In genomic region chr4:134569205-134569604, GRCm38 (mm10) we compare ENCODE assay signal across 13 mouse cellular contexts. TPM values are rescaled to one million over a fixed set of nuclear protein-coding genes. Genes with fewer than 3 reads are reported as not detected.
A peak's percentile ranks its signal among the peaks of the same experiment; 100 is the strongest.
DNase-seq lines count a peak whose midpoint lies in the region; ATAC-seq and TF ChIP-seq lines count a peak whose summit lies in the region.
"Had no signal": no experiment of that assay in that cellular context is flagged by ENCODE, and none has a peak within 500 bp of the region (broad histone marks: within the 10 kb centered on the region; RNA-seq: fewer than 3 reads in every experiment).

No protein-coding gene starts in this region.

- peak; percentile 59 for DNase-seq in adrenal gland, postnatal 14 days
- DNase-seq in adrenal gland, postnatal 36 days = no peak
- peak; percentile 53 for DNase-seq in kidney, postnatal 10 days
- DNase-seq in kidney, adult 18-20 months = no peak
- DNase-seq in testis, postnatal 14 days (ENCODE audit: low spot score) = no peak
- DNase-seq: liver, embryonic 13.5 days; right cerebral cortex, adult 18-20 months had no signal

- H3K27ac ChIP-seq in testis, adult 2 months (ENCODE audit: control insufficient read depth, insufficient read depth, low read depth, low read length) = no peak overlapping the region
- H3K27ac ChIP-seq: liver, embryonic 13.5 days; neural tube, embryonic 12.5 days had no signal

- no peaks in the 10 kb centered on the region for H3K36me3 ChIP-seq in testis, adult 2 months (ENCODE audit: control insufficient read depth, insufficient read depth, low read length)

- TF ChIP-seq CTCF in testis, adult 2 months (IDR thresholded peaks at IDR 0.05; ENCODE audit: control insufficient read depth, insufficient read depth, insufficient replicate concordance, low read depth, low read length) = peak; percentile 76; the same call in 1 of the 2 replicates

- no peak for TF ChIP-seq POLR2A in testis, adult 2 months (IDR thresholded peaks at IDR 0.05; ENCODE audit: control insufficient read depth, low read depth, low read length)

- H3K4me1 ChIP-seq in testis, adult 2 months (ENCODE audit: control insufficient read depth, insufficient read depth, low read length) = no peaks in the 10 kb centered on the region

- no peaks in the 10 kb centered on the region for H3K27me3 ChIP-seq in testis, adult 2 months (ENCODE audit: control insufficient read depth, insufficient read depth, low read length)
- H3K27me3 ChIP-seq: liver, embryonic 13.5 days had no signal

- H3K4me3 ChIP-seq in testis, adult 2 months (ENCODE audit: control insufficient read depth, low read depth, low read length) = no peak overlapping the region
- H3K4me3 ChIP-seq: liver, embryonic 13.5 days; midbrain, embryonic 10.5 days; neural tube, embryonic 12.5 days had no signal

- ATAC-seq in megakaryocyte progenitor cell, adult 5-6 weeks (replicated peaks; ENCODE audit: poor library complexity) = peak; percentile 39; the same call in 1 of the 2 replicates
- ATAC-seq in erythroid progenitor cell, adult 5-6 weeks (replicated peaks; ENCODE audit: low FRiP score, poor library complexity, severe bottlenecking) = no peak
- ATAC-seq: hindbrain, embryonic 16.5 days had no signal

RNA-seq across cellular contexts. Expression of gene Selenon, which starts 17.2 kb away (rescaled TPM):
- 30.2 and 32.3 TPM in 2 replicates for total RNA-seq in adrenal gland, postnatal 14 days (2021)
- total RNA-seq in adrenal gland, postnatal 36 days (2021) = 10 to 100 TPM; 28.8 to 36.9 TPM
- 1.4 and 1.6 TPM in 2 replicates for polyA plus RNA-seq in testis, adult 2 months (2012; rRNA removed)
- 31.0 and 32.8 TPM in 2 replicates for total RNA-seq in megakaryocyte progenitor cell, adult 5-6 weeks (2015)
- total RNA-seq in megakaryocyte progenitor cell, adult 5-6 weeks (2017) = 6.0 and 7.0 TPM in 2 replicates
- 7.6 and 9.6 TPM in 2 replicates for total RNA-seq in erythroid progenitor cell, adult 5-6 weeks (2015; ENCODE audit: low replicate concordance)
- 0.77 and 2.2 TPM in 2 replicates for total RNA-seq in erythroid progenitor cell, adult 5-6 weeks (2017; ENCODE audit: low replicate concordance)

RNA-seq across cellular contexts. Expression of gene Mtfr1l, which starts 34.0 kb away (rescaled TPM):
- total RNA-seq in adrenal gland, postnatal 14 days (2021) = 103 and 113 TPM in 2 replicates
- total RNA-seq in adrenal gland, postnatal 36 days (2021) = 100 to 1,000 TPM; 128 to 136 TPM
- polyA plus RNA-seq in testis, adult 2 months (2012; rRNA removed) = 286 and 306 TPM in 2 replicates
- 59.1 and 69.8 TPM in 2 replicates for total RNA-seq in megakaryocyte progenitor cell, adult 5-6 weeks (2015)
- total RNA-seq in megakaryocyte progenitor cell, adult 5-6 weeks (2017) = 42.7 and 51.0 TPM in 2 replicates
- 19.5 and 22.6 TPM in 2 replicates for total RNA-seq in erythroid progenitor cell, adult 5-6 weeks (2015; ENCODE audit: low replicate concordance)
- total RNA-seq in erythroid progenitor cell, adult 5-6 weeks (2017; ENCODE audit: low replicate concordance) = 17.2 and 17.9 TPM in 2 replicates

RNA-seq across cellular contexts. Expression of gene Aunip, which starts 58.4 kb away (rescaled TPM):
- 1.8 and 3.0 TPM in 2 replicates for total RNA-seq in adrenal gland, postnatal 14 days (2021)
- 1 to 10 TPM; 1.7 to 2.5 TPM for total RNA-seq in adrenal gland, postnatal 36 days (2021)
- 3.7 and 3.8 TPM in 2 replicates for polyA plus RNA-seq in testis, adult 2 months (2012; rRNA removed)
- 11.8 and 14.6 TPM in 2 replicates for total RNA-seq in megakaryocyte progenitor cell, adult 5-6 weeks (2015)
- total RNA-seq in megakaryocyte progenitor cell, adult 5-6 weeks (2017) = 24.3 and 30.6 TPM in 2 replicates
- 3.8 and 15.5 TPM in 2 replicates for total RNA-seq in erythroid progenitor cell, adult 5-6 weeks (2015; ENCODE audit: low replicate concordance)
- 16.3 and 20.5 TPM in 2 replicates for total RNA-seq in erythroid progenitor cell, adult 5-6 weeks (2017; ENCODE audit: low replicate concordance)

Comparison
In these comparisons a context has a peak if more than half of its experiments do, and no peak if none do; other contexts are left out.
1. DNase-seq: peak in adrenal gland, postnatal 14 days (single experiment) and kidney, postnatal 10 days (single experiment); none in adrenal gland, postnatal 36 days (0 of 2), kidney, adult 18-20 months (single experiment) and testis, postnatal 14 days (single experiment).